Mouse (Mus musculus): ENCODE measurements around the gene Pin1. TPM values are rescaled to one million over a fixed set of nuclear protein-coding genes. Genes with fewer than 3 reads are reported as not detected.
A peak's percentile ranks its signal among the peaks of the same experiment; 100 is the strongest.

The Pin1 gene
- polyA plus RNA-seq, 1 experiment from 2014 or later = 91.4 TPM

DNA sequence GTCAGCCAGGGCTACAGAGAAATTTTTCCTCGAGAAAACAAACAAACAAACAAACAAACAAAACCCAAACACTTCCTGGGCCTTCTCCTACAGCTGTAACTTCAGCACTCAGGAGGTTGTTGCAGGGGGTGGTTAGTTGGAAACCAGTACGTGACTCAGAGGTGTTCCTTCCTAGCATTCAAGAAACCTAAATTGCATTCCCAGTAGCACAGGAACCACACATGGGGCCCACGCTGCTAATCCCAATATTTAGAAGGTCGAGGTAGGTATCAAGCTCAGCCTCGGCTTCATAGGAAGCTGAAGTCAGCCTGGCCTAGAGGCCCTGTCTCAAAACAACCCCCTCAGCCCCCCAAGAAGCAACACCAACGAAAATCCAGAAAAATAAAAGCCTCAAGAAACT, 10.4 kb upstream of the Pin1 start:
- WGBS = 37% methylated on average over 6 of the region's 6 CpGs
- Histone ChIP-seq H3K4me3 (peak overlapping the region; percentile 85), H3K27ac (replicated peaks) (peak overlapping the region; percentile 93), H3K9me3 (replicated peaks) (no peaks in the 10 kb centered on the region), H3K36me3 (peaks cover 34% of the 10 kb centered on the region), H3K4me1 (peaks cover 36% of the 10 kb centered on the region), H3K27me3 (ENCODE audit: low read depth, poor library complexity, severe bottlenecking) (no peaks in the 10 kb centered on the region)
- DNase-seq (ENCODE audit: low spot score) = no peak

DNA sequence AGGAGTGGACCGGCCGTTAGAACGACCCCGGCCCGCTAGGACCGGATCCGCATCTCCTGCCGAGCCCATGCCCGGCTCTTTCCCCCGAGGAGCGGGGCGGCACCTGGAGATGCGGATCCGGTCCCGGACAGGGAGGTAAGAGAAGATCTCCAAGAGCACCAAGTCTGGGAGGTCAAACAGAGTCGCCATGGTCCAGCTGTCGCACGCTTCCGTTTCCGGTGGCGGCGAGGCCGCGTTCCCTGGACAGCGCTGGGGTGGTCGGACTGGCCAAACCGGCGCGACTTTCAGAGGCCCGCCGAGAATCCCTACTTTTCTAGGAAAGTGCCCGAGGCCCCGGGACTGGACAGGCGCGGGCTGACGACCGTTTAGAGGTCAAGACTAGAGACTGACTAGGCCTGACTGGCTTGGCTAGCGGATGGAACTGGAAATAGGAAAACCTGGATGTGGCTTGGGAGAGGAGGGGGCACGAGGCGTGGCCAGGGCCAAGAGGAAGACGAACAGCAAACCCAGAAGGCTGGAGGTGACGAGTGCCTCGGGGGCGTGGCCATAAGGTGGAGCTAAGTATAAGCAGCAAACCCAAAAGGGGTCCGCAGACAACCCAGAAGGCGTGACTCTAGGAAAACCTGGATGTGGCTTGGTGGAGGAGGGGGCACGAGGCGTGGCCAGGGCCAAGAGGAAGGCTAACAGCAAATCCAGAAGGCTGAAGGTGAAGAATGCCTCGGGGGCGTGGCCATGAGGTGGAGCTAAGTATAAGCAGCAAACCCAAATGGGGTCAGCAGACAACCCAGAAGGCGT, 9.6 kb upstream of the Pin1 start, which contains the start of gene Ubl5:
Gene Ubl5, plus strand, starts transcription at position 778 of the 795 bp plus-strand sequence.
- H3K36me3 ChIP-seq = peaks cover 34% of the 10 kb centered on the region
- peak within 1 kb of the TSS; percentile 93 for H3K27ac ChIP-seq (replicated peaks)
- peak within 1 kb of the TSS; percentile 85 for H3K4me3 ChIP-seq
- peaks cover 36% of the 10 kb centered on the region for H3K4me1 ChIP-seq
- no peaks in the 10 kb centered on the region for H3K9me3 ChIP-seq (replicated peaks)
- DNase-seq (ENCODE audit: low spot score) = peak; percentile 94
- WGBS = under 1% methylated on average over 51 of the region's 51 CpGs
- H3K27me3 ChIP-seq (ENCODE audit: low read depth, poor library complexity, severe bottlenecking) = no peaks in the 10 kb centered on the region

DNA sequence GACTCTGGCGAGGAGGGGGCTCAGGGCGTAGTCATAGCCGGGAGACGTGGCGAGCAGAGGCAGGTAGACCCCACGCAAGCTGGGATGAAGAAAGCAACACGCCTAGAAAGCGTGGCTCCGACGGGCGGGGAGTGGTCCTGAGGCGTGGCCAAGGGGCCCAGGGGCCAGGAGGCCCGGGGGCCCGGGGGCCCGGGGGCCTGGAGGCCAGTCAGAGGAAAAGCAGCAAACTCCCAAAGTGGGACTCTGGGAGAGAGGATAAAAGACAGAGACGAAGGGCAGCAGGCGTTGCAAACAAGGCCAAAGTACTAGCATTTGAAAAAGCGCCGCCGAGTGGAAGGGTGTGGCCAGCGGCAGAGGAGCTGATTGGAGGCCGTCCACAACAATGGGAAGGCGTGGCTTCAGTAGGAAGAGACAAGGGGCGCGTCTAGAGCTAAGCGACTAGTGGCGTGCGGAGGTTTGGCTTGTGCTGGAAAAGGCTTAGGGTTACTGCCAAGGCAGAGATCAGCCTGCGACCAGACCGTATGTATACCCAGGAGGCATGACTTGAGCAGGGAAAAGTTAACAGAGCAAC, 8.9 kb upstream of the Pin1 start:
- Histone ChIP-seq H3K9me3 (replicated peaks) (no peaks in the 10 kb centered on the region), H3K4me3 (peak overlapping the region; percentile 85), H3K4me1 (peaks cover 36% of the 10 kb centered on the region), H3K36me3 (peaks cover 35% of the 10 kb centered on the region), H3K27ac (replicated peaks) (peak overlapping the region; percentile 93), H3K27me3 (ENCODE audit: low read depth, poor library complexity, severe bottlenecking) (no peaks in the 10 kb centered on the region)
- peak; percentile 90 for DNase-seq (ENCODE audit: low spot score)
- under 1% methylated on average over 30 of the region's 30 CpGs for WGBS

DNA sequence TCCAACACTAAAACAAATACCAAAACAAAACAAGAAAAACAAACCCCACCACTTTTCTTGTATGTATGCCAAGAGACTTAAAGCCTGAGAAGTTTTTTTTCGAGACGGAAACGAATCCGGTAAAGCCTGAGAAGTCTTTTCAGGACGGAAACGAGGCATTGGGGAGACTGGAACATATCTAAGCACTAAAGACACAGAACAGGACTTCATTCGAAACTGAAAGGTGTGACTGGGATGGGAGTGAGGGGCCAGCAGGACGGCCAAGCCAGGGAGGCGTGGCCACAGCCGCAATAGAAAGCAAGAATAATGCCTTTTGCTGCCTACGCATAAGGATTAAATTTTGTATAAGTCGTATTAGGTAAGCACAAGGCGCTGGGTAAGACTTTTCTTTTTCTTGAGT, 8.1 kb upstream of the Pin1 start:
- Histone ChIP-seq H3K4me3 (peak overlapping the region; percentile 85), H3K36me3 (peaks cover 35% of the 10 kb centered on the region), H3K27ac (replicated peaks) (peak overlapping the region; percentile 93), H3K4me1 (peaks cover 36% of the 10 kb centered on the region), H3K27me3 (ENCODE audit: low read depth, poor library complexity, severe bottlenecking) (no peaks in the 10 kb centered on the region), H3K9me3 (replicated peaks) (no peaks in the 10 kb centered on the region)
- DNase-seq (ENCODE audit: low spot score) = no peak
- WGBS = 12% methylated on average over 13 of the region's 13 CpGs

DNA sequence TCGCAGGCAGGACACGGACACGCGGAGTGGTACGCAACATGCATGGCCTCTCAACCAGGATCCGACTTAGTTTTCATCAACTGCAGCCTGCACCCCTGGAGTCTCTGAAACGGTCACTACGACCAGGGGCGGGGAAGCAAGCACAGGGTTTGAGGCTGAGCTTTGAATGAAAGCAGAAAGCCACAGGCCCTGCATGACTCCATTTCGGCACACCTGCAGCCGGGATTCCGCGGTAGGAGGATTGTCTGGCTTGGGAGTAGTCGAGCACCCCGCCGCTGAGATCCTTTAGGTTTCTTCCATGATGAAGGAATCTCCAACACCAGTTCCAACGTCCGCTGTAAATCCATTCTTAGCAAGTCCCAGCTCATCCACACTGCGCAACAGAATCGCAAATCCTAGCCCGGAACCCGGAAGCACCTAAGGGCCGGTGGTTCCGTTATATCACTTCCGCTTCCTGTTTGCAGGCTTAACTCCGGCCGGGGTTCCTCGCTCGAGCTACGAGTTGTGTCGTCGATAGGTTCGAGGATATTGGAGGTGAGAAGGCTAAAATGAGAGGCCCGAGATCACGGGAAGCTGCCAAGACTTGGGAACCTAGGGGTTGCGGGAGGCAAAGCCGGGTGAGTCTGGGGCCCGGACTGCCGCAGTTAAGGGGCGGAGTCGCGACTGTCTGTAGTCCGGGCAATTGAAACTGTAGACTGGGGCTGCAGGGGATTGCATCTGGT, 7.4 kb upstream of the Pin1 start, which contains the start of gene Fbxl12:
Gene Fbxl12, minus strand, starts transcription at position 408 of the 722 bp plus-strand sequence.
- Histone ChIP-seq H3K4me3 (peak within 1 kb of the TSS; percentile 85), H3K4me1 (peaks cover 36% of the 10 kb centered on the region), H3K27me3 (ENCODE audit: low read depth, poor library complexity, severe bottlenecking) (no peaks in the 10 kb centered on the region), H3K9me3 (replicated peaks) (no peaks in the 10 kb centered on the region), H3K27ac (replicated peaks) (peak within 1 kb of the TSS; percentile 93), H3K36me3 (peaks cover 36% of the 10 kb centered on the region)
- peak; percentile 85 for DNase-seq (ENCODE audit: low spot score)
- WGBS = under 1% methylated on average over 43 of the region's 43 CpGs

DNA sequence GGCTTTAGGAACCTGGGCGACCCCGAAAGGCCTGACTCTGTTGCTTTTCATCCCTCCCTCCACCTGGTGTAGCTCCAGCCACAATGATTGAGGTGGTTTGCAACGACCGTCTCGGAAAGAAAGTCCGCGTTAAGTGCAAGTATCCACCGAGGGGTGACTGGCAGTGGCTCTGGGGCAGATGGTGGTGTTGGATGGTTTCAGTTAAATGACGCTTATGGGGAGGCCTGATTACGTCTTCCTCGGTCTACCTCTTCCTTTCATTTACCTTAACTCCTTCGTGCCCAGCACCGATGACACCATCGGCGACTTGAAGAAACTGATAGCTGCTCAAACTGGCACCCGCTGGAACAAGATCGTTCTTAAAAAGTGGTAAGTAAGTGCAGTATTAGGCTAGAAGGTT, 6.8 kb upstream of the Pin1 start:
- Histone ChIP-seq H3K4me3 (peak overlapping the region; percentile 85), H3K9me3 (replicated peaks) (no peaks in the 10 kb centered on the region), H3K36me3 (peaks cover 36% of the 10 kb centered on the region), H3K27me3 (ENCODE audit: low read depth, poor library complexity, severe bottlenecking) (no peaks in the 10 kb centered on the region), H3K4me1 (peaks cover 36% of the 10 kb centered on the region), H3K27ac (replicated peaks) (peak overlapping the region; percentile 93)
- 7% methylated on average over 17 of the region's 17 CpGs for WGBS
- DNase-seq (ENCODE audit: low spot score) = no peak

DNA sequence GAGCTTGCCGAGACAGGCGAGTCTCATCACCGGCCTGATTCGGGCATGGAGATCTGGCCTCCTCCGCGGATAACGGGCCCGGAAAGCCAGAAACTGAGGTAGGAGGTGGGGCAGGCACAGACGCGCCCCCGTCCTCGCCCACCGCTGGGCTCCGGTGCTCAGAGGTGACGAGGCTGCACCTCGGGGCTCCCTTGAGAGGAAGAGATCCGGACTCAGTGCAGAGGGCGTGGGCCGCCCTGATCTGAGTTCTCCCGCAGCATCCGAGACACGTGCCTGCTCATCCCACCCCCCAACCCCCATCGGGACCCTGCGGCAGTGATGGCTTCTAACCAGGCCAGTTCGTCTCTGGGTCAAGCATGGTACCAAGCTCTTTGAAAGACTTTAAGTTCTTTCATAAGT, 364 bp downstream of the Pin1 start:
- DNase-seq (ENCODE audit: low spot score) = no peak
- under 1% methylated on average over 24 of the region's 25 CpGs for WGBS
- no peaks in the 10 kb centered on the region for H3K9me3 ChIP-seq (replicated peaks)

DNA sequence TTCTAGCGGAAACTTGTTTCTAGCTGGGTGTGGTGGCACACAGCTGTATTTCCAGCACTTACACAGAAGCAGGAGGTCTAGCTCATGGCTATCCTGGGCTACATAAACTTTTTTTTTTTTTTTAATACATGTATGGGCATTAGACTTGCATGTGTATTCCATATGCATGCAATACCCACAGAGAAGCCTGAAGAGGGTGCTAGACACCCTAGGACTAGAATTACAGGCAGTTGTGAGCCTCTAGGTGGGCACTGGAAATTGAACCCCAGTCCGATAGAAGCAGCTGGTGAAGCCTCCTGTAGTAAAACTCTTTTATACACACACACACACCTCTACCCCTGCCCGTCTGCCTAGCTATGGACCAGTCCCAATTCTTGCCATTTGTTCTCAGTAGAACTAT, 2.0 kb downstream of the Pin1 start:
- Histone ChIP-seq H3K27ac (replicated peaks) (no peak overlapping the region), H3K4me3 (peak overlapping the region; percentile 98), H3K9me3 (replicated peaks) (no peaks in the 10 kb centered on the region), H3K4me1 (peaks cover 36% of the 10 kb centered on the region), H3K36me3 (peaks cover 63% of the 10 kb centered on the region), H3K27me3 (ENCODE audit: low read depth, poor library complexity, severe bottlenecking) (no peaks in the 10 kb centered on the region)
- 88% methylated on average over 3 of the region's 3 CpGs for WGBS
- no peak for DNase-seq (ENCODE audit: low spot score)

More for the DNA sequence above, 364 bp downstream of the Pin1 start:
- H3K27me3 ChIP-seq (ENCODE audit: low read depth, poor library complexity, severe bottlenecking) = no peaks in the 10 kb centered on the region
- H3K27ac ChIP-seq (replicated peaks) = peak overlapping the region; percentile 91
- H3K4me1 ChIP-seq = peaks cover 36% of the 10 kb centered on the region
- peak overlapping the region; percentile 98 for H3K4me3 ChIP-seq
- H3K36me3 ChIP-seq = peaks cover 63% of the 10 kb centered on the region

DNA sequence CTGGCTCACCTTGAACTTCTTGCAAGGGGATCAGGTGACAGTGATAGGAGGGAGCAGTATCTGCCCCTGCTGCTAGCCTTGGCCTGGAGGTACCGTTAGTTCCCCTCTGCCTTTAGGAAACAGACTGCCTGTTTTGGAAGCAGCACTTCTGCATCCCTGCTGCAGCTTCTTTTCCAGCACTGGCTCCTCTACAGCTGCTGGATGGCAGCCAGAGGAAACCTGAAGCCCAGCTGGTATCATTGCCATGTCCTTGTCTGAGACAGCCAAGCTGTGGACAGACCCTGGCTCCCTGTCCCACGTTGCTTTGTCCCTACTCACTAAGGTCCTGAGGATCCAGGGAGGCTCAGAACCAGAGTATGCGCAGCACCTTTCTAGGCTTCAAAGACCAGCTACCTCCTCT, 5.7 kb downstream of the Pin1 start:
- WGBS = 96% methylated on average over 3 of the region's 3 CpGs

DNA sequence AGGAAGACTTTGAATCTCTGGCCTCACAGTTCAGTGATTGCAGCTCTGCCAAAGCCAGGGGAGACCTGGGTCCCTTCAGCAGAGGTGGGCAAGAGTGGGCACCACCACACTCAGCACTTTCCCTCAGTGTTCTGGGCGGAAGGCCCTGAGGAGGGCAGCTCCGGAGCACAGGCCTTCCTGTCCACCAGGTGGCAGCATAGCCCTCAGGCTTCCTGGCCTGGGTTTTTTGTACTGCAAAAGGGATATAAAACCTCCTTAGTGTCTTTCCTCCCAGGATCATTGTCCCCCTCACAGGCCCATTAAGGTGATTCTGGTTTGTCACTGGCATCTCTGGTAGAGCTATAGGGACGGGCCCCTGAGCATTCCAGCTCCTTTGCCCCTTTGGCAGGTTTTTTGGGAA, 10.4 kb downstream of the Pin1 start:
- Histone ChIP-seq H3K27ac (replicated peaks) (no peak overlapping the region), H3K9me3 (replicated peaks) (no peaks in the 10 kb centered on the region), H3K36me3 (peaks cover 83% of the 10 kb centered on the region), H3K4me3 (no peak overlapping the region), H3K27me3 (ENCODE audit: low read depth, poor library complexity, severe bottlenecking) (no peaks in the 10 kb centered on the region), H3K4me1 (peaks cover 45% of the 10 kb centered on the region)
- peak; percentile 71 for DNase-seq (ENCODE audit: low spot score)
- WGBS = 57% methylated on average over 3 of the region's 3 CpGs

More for the DNA sequence above, 5.7 kb downstream of the Pin1 start:
- H3K4me3 ChIP-seq = no peak overlapping the region
- H3K27ac ChIP-seq (replicated peaks) = no peak overlapping the region
- H3K27me3 ChIP-seq (ENCODE audit: low read depth, poor library complexity, severe bottlenecking) = no peaks in the 10 kb centered on the region
- DNase-seq (ENCODE audit: low spot score) = no peak
- H3K36me3 ChIP-seq = peaks cover 93% of the 10 kb centered on the region
- no peaks in the 10 kb centered on the region for H3K9me3 ChIP-seq (replicated peaks)
- H3K4me1 ChIP-seq = peaks cover 27% of the 10 kb centered on the region

DNA sequence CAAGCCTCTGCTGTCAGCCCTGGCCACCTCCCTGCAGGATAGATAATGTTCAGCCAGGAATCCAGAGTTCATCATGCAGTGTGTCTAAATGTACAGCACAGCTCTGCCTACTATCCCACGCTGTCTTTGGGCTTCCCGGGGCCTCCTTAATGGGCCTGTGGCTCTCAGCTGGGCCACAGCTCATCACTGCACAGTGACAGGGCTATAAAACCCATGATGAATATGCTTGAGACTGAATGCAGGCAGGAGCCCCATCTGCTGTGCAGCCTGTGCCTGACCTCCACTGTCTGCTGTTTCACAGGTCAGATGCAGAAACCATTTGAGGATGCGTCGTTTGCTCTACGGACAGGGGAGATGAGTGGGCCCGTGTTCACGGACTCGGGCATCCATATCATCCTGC, 11.0 kb downstream of the Pin1 start:
- Histone ChIP-seq H3K4me3 (no peak overlapping the region), H3K27me3 (ENCODE audit: low read depth, poor library complexity, severe bottlenecking) (no peaks in the 10 kb centered on the region), H3K27ac (replicated peaks) (0 out of 2 replicates have a peak overlapping the region, but pooled peaks have one; percentile 19), H3K4me1 (peaks cover 45% of the 10 kb centered on the region), H3K36me3 (peaks cover 78% of the 10 kb centered on the region), H3K9me3 (replicated peaks) (no peaks in the 10 kb centered on the region)
- WGBS = 93% methylated on average over 8 of the region's 8 CpGs
- no peak for DNase-seq (ENCODE audit: low spot score)

DNA sequence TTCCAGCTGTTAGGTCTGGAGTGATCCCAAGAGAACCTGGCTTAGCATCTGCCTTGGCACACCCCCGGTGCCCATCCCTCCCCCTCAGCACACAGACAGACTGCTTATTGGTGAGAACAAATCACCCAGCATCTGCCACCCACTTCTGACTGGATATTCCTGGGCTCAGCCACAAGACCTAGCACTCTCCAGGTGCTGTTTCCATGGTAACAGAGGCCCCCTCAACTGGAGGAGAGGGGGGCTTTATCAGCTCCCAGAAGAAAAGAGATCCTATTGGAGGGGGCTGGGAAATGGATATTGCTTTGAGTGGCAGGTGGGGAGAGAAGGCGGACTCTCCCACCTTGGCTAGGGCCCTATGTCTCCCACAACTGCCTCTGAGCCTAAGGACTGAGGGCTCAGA, 12.1 kb downstream of the Pin1 start:
- Histone ChIP-seq H3K27ac (replicated peaks) (peak overlapping the region; percentile 35; the same call in 1 of the 2 replicates), H3K36me3 (peaks cover 67% of the 10 kb centered on the region)
- 93% methylated on average over 2 of the region's 2 CpGs for WGBS

More for the DNA sequence above, 12.1 kb downstream of the Pin1 start:
- Histone ChIP-seq H3K4me3 (no peak overlapping the region), H3K27me3 (ENCODE audit: low read depth, poor library complexity, severe bottlenecking) (no peaks in the 10 kb centered on the region), H3K9me3 (replicated peaks) (no peaks in the 10 kb centered on the region), H3K4me1 (peaks cover 45% of the 10 kb centered on the region)
- no peak for DNase-seq (ENCODE audit: low spot score)

Measured in midbrain, embryonic 10.5 days (tissue).